Comparison of ENCODE assay signal across 10 mouse cellular contexts in the genomic region with DNA sequence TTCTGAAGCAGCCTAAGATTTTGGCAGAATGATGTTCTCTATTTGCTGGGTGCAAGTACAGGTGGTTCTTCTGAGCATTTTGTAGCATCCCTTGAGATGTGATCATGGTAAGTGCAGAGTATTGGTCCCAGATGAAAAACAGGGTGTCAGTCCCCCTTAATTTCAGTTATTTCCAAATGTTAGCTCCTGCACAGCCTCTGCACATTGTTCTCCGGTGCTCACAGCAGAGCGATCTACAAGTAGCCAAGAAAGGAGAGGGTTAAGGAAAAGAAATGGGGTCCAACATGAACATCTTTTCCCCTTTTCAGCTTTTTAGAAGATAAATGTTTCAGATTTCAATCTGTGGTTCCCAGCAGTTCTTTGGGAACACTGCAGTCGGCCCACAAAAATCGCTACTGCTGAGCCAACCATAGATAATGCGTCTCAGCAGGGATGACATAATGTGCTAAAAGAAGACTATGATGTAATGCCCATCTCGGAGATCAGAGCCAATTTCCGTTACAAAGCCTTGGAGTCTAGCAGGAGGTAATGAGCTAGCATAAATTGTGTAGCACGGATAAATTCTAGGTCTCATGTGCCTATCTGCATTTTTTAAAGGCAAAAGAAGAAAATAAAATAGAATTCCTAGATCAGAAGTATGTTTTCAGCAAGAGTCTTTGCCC.
DNase-seq lines count a peak whose midpoint lies in the region; ATAC-seq lines count a peak whose summit lies in the region.
"Had no signal": no experiment of that assay in that cellular context is flagged by ENCODE, and none has a peak within 500 bp of the region (broad histone marks: within the 10 kb centered on the region; RNA-seq: fewer than 3 reads in every experiment).

No protein-coding gene starts in this region.

- H3K4me1 ChIP-seq in embryonic facial prominence, embryonic 15.5 days = peaks cover 20% of the 10 kb centered on the region
- H3K4me1 ChIP-seq in neural tube, embryonic 12.5 days = peaks cover 23% of the 10 kb centered on the region

- peak; percentile 81 for ATAC-seq in embryonic facial prominence, embryonic 15.5 days (ENCODE audit: insufficient number of reproducible peaks, low FRiP score, low TSS enrichment, low read depth)
- ATAC-seq in neural tube, embryonic 12.5 days (ENCODE audit: low FRiP score, low read depth) = peak; percentile 85
- no peak for ATAC-seq in monocyte, adult 5-6 weeks (replicated peaks; ENCODE audit: insufficient number of reproducible peaks, low FRiP score, low TSS enrichment, poor library complexity, severe bottlenecking)

- WGBS in embryonic facial prominence, embryonic 15.5 days = 31% methylated on average over 8 of the region's 8 CpGs
- WGBS in neural tube, embryonic 12.5 days = 21% methylated on average over 8 of the region's 8 CpGs

- no peaks in the 10 kb centered on the region for H3K27me3 ChIP-seq in embryonic facial prominence, embryonic 15.5 days
- H3K27me3 ChIP-seq in neural tube, embryonic 12.5 days (replicated peaks) = no peaks in the 10 kb centered on the region
- H3K27me3 ChIP-seq: embryonic facial prominence, embryonic 13.5 days; lung, embryonic 15.5 days had no signal

- no peaks in the 10 kb centered on the region for H3K36me3 ChIP-seq in embryonic facial prominence, embryonic 15.5 days
- H3K36me3 ChIP-seq in neural tube, embryonic 12.5 days = no peaks in the 10 kb centered on the region
- H3K36me3 ChIP-seq: embryonic facial prominence, embryonic 13.5 days; lung, embryonic 15.5 days had no signal

- DNase-seq in ES-CJ7 (ENCODE audit: low read depth, low spot score) (peak; percentile 49), R1 (ENCODE audit: low read depth, low spot score) (peak; percentile 58)
- peak; percentile 78 to 87 for DNase-seq in heart, postnatal 10 days
- DNase-seq in left cerebral cortex, adult 11 months (ENCODE audit: low spot score) = peak; percentile 88
- DNase-seq in urinary bladder, postnatal 14 days (ENCODE audit: low spot score) = no peak

- no peaks in the 10 kb centered on the region for H3K9me3 ChIP-seq in embryonic facial prominence, embryonic 15.5 days (replicated peaks)
- no peaks in the 10 kb centered on the region for H3K9me3 ChIP-seq in neural tube, embryonic 12.5 days
- H3K9me3 ChIP-seq: embryonic facial prominence, embryonic 13.5 days; lung, embryonic 15.5 days had no signal

- no peak overlapping the region for H3K4me2 ChIP-seq in embryonic facial prominence, embryonic 15.5 days (replicated peaks)
- peak overlapping the region; percentile 49 for H3K4me2 ChIP-seq in neural tube, embryonic 12.5 days (replicated peaks)
- H3K4me2 ChIP-seq: embryonic facial prominence, embryonic 13.5 days; lung, embryonic 15.5 days had no signal

- intact Hi-C loops in heart, postnatal 10 days (cut with DNase I) = loop anchor here (10.0 kb wide), 1 partner anchor 461 kb away; no protein-coding TSS in a partner anchor

- no peak overlapping the region for H3K4me3 ChIP-seq in embryonic facial prominence, embryonic 15.5 days (replicated peaks)
- H3K4me3 ChIP-seq in neural tube, embryonic 12.5 days = no peak overlapping the region
- H3K4me3 ChIP-seq: embryonic facial prominence, embryonic 13.5 days; lung, embryonic 15.5 days had no signal

- H3K27ac ChIP-seq in embryonic facial prominence, embryonic 15.5 days (replicated peaks) = peak overlapping the region; percentile 44; the same call in 1 of the 2 replicates
- H3K27ac ChIP-seq in neural tube, embryonic 12.5 days = no peak overlapping the region
- H3K27ac ChIP-seq: embryonic facial prominence, embryonic 13.5 days; lung, embryonic 15.5 days had no signal

- H3K9ac ChIP-seq in embryonic facial prominence, embryonic 15.5 days = no peak overlapping the region
- H3K9ac ChIP-seq in neural tube, embryonic 12.5 days = no peak overlapping the region
- H3K9ac ChIP-seq: embryonic facial prominence, embryonic 13.5 days; lung, embryonic 15.5 days had no signal
